Comparison of ENCODE assay signal across 24 mouse cellular contexts in genomic region chr6:148315106-148315505, GRCm38 (mm10).
"Had no signal": no experiment of that assay in that cellular context is flagged by ENCODE, and none has a peak within 500 bp of the region (broad histone marks: within the 10 kb centered on the region; RNA-seq: fewer than 3 reads in every experiment).

No protein-coding gene starts in this region.

- H3K4me3 ChIP-seq: heart, embryonic 10.5 days; heart, embryonic 12.5 days; hindbrain, embryonic 10.5 days; hindbrain, embryonic 12.5 days; intestine, embryonic 15.5 days; kidney, embryonic 15.5 days; limb, embryonic 13.5 days; limb, embryonic 15.5 days; liver, embryonic 12.5 days had no signal

- H3K27ac ChIP-seq: heart, embryonic 10.5 days; hindbrain, embryonic 10.5 days; hindbrain, embryonic 12.5 days; hindbrain, embryonic 14.5 days; intestine, embryonic 15.5 days; kidney, embryonic 15.5 days; kidney, postnatal 0 days; limb, embryonic 13.5 days; limb, embryonic 15.5 days; liver, embryonic 12.5 days; liver, embryonic 14.5 days had no signal

- H3K27me3 ChIP-seq: heart, embryonic 12.5 days; hindbrain, embryonic 12.5 days; intestine, embryonic 15.5 days; kidney, embryonic 15.5 days; limb, embryonic 13.5 days; limb, embryonic 15.5 days; liver, embryonic 12.5 days had no signal

- H3K36me3 ChIP-seq: heart, embryonic 10.5 days; heart, embryonic 12.5 days; hindbrain, embryonic 10.5 days; hindbrain, embryonic 12.5 days; intestine, embryonic 15.5 days; kidney, embryonic 15.5 days; limb, embryonic 13.5 days; limb, embryonic 15.5 days; liver, embryonic 12.5 days had no signal

- H3K4me1 ChIP-seq: hindbrain, embryonic 10.5 days; hindbrain, embryonic 12.5 days; intestine, embryonic 15.5 days; limb, embryonic 13.5 days; limb, embryonic 15.5 days; liver, embryonic 12.5 days had no signal

- DNase-seq: gastrocnemius, postnatal 14 days; gastrocnemius, postnatal 36 days; heart, adult 18-20 months; heart, postnatal 10 days; heart, postnatal 4 days; kidney, adult 18-20 months; kidney, adult 9 months; kidney, postnatal 14 days; kidney, postnatal 36 days; layer of hippocampus, adult 9-11 months; layer of hippocampus, postnatal 36 days; left cerebral cortex, postnatal 4 days had no signal

- H3K9ac ChIP-seq: heart, embryonic 12.5 days; hindbrain, embryonic 12.5 days; hindbrain, embryonic 14.5 days; intestine, embryonic 15.5 days; kidney, embryonic 15.5 days; limb, embryonic 13.5 days; limb, embryonic 15.5 days; liver, embryonic 12.5 days; liver, embryonic 14.5 days had no signal
